Mouse (Mus musculus): Measurements from ENCODE around the gene Endou.

Gene Endou

DNA sequence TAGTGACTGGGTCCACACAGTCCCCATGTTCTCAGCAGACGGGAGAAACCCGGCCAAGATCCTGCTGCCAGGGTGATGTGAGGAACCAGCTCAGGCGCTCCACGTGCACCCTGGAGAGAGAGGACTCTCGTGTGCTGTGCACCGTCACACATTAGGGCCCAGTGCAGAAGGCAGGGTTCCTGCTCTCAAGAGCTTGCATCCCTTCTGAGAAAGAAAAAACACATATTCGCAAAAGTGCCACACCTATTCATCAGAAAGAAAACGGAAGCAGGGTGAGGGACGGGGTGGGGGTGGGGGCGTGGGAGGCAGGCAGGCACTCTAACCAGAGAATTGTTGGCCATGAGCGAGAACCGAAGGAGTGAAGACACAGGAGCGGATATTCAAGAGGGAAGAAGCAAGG lies 55.2 kb downstream of the Endou start:
- no peak for DNase-seq

DNA sequence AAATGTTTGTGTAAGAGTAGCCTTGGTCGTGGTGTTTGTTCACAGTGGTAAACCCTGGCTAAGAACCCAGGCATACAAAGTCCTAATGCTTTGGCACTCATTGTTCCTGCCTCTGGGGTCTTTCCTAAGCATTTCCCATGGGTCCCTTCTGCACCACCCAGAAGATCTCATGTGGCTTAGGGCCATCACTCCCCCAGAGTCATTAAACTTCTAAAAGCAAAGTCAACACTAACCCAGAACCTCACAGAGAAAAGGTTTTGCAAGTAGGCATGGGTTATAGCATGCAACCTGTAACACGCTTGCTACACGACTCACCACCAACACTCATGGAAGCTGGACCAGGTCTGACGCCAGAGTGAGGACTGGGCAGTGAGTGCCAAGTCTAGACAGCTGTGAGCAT lies 56.7 kb downstream of the Endou start:
- no peak for DNase-seq

DNA sequence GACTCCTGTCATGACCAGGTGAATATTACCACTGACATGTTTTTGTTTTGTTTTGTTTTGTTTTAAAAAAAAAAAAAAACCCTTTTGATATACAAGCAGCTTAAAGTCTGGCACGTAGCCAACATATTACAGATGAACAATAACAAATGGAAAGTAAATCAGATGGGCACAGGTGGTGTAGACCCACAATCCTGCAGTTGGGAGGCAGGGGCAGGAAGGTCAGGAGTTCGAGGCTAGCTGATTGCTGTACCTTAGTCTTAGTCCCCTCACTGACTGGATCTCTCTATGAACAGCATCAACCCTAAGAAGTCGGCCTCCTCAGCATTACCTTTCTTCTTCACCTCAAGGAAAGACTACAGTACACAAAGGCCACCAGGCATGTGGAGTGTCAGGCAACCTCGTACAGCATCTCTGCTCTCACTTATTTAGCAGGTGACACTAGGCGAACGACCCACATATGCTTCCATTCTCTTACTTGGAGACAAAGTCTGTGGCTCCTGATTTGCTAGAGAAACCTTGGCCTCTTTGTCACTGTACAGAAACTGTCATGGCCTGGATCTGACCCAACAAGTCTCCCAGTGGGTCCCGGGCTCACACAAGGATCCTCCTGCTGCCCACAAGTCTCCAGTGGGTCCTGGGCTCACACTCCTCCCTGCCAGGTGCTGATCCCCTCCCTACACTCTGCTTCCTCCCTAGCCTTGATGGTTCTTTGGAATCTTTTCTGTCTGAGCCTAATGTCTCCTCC lies 57.7 kb downstream of the Endou start:
- peak; percentile 19 for DNase-seq

DNA sequence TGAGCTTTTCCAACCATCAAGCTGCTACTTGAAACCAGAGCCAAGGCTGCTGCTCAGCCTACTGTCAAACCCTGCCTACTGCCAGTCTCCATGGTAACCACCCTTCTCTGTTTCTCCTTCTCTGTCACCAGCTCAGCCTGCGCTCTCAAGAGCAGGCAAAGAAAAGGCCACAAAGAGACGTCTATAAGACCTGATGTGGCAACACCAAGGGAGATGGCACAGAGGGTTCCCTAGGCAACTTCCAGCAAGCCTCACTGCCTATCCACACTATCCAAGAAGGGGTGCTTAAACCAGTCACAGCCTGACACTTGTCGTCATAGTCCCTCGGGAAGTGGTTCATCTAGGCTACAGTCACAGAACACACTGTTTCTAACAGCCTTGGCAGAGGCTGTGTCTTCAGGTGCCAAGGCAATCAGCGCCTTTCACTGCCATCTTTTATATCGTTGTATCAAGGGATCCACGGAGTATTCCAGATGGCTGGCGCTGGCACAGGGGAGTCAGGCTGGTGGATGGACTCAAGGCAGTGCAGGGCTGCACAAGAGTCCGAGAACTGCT lies 58.9 kb downstream of the Endou start:
- DNase-seq, result peak; percentile 80

DNA sequence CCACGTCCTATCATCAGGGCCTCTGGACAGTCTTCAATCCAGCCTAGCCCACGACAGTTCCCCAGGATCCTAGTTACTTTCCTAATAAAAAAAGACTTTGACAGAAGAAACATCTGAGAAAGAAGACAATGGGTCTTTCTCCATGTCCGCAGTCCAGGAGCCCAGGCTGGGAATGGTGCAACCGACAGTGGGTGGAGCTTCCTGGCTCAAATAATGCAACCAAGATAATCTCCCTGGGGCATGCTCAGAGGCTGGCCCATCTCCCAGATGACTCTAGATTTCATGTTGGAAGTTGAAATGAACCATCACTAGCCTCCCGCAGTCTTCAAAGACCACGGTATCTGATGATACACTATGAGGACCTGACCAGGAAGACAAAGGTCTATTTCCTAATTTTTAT lies 60.6 kb downstream of the Endou start:
- no peak for DNase-seq

DNA sequence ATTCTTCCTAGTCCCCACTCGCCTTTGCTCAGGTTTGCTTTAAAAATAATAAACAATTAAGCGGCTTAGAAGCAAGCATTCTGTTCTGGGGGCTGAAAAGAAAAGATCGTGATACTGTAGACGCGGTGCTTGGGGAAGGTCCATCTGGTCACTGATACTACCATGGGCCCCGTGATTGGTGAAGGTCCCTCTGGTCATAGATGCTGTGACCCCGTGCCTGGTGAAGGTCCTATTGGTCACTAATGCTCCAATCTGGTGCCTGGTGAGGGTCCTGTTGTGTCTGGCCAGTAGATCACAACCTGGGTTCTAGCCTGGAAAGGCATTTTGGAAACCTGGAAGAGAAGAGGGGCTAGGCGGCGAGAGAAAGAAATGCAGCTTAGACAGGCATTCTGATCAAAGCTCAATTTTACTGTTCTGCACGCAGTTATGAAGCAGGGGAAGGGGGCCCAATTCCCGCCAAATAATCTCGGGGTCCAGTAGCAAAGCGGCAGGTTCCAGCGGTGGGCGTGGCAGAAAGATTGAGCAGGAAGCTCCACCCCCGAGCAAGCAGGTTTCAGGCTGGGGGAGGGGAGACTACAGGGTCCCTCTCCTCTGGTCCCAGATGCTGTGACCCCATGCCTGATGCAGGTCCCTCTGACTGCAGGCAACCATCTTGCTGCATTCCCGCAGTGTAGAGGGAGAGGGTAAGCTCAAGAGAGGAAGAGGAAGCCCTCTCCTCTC lies 62.8 kb downstream of the Endou start:
- DNase-seq, result peak; percentile 14

DNA sequence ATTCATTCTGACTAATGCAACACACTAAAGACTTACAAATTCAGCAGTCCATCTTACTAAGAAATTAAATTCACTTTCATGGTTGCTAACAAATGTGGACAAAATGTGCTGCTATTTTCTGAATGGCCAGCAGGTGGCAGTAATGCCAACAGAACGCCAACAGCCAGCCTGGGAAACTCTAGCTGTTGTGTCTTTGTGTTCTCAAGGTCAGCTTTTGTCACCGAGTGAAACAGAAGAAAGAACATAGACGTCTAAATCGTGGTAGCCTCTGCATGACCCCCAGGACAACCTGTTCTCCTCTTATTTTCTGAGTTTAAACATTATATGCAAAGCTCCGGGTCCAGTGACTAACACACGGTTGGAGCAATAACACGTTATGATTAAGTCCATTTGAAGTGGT lies 63.7 kb downstream of the Endou start:
- DNase-seq, result peak; percentile 50

DNA sequence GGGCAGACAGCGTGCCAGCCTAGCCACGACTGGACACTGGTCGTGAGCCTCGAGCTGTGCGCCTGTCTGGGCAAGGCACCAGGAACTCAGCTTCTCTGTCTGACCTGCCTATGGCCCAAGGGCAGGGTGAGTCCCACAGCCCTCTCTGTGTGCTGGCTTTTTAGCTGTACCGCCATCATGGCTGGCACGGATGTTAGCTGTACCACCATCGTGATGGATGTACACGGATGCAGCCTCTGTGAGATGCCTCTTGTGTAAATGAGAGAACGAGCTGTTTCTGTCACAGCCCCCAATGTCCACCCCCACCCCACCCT lies 64.7 kb downstream of the Endou start:
- DNase-seq, result peak; percentile 8

DNA sequence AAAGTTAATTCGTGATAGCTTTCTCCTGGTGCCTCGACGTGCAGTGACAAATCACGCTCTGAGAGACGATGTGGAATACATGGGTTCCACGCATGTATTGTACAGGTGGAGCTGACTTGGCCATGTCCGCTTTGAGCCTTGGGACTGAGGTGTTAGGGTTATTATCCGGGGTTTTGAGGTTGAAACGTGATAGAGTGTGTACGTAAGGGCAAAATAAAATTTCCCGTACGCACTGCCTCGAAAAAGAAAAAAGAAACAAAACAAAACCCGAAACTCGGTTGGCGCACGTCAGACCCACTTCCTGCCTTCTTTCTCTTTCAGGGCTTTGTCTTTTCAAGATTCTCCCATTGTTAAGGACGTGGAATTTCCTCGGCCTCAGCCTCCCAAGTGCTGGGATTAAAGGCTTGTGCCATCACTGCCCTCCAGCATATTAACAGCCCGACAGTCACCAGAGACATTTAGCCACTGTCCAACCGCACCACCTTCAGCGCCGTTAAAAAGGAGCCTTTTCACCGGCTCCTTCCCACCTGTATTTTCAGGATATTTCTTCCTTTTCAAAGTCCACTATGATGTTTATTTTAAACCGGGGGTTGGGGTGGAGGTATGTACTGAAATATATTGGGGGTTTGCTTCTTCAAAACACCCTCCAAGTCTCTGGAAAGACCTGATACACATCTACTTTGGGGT lies 65.2 kb downstream of the Endou start:
- DNase-seq, result no peak

DNA sequence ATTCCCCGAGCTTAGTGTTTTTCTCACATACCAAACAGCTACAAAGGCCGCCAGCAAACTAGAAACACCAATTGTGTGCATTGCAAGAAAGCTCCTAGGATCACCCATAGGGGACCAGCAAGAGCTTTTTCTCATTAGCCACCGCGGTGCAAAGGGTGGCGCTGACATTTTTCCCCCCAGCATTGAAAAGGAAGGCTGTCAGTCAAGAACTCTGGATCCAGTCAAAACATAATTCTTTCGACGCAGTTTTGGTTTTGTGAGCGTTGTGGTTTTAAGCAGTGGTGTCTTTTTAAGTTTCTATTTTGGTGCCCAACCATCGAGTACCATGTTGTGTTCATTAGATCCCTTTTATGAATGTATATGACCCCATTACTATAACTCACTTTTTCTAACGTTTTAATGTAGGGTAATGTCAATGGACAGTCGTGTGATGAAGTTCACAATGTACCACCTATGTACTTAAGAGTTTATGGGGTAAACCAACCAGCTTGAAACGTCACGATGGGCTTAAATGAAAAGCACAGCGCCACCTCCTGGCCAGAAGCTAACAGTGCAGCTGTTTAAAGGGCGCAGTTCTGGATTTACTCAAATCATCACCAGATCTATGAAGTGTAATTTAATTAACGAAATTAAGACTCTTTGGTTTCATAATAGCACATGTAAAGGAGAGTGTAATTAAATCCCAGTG lies 66.0 kb downstream of the Endou start:
- no peak for DNase-seq

DNA sequence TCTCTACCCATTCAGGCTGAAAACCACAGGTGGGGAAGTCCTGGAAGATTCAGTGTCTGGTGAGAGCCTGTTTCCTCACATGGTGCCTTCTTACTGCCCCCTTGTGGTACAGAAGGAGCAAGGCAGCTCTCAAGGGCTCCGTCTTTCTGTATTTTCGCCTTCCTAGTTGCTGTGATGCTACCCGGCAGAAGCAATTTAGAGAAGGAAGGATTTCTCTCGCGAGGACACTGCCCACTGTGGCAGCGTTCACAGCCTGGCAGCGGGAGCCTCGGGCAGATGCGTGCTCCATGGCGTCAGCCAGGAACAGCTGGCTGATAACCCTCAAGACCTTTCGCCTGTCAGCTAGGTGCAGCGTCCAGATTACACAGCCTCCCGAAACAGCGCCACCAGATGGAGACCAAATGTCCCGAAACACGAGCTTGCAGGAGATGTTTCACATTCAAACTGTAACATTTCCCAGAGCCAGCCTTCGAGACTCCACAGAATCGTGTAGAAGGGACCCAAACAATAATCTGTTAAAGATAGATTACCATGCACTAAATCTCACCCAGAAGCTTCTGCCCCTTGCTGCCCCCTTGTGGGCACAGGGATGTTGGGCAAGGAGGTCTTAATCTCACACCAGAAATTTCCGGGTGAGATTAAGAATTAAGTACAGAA lies 67.3 kb downstream of the Endou start:
- DNase-seq, result peak; percentile 73

All from cerebellum, adult 9-11 months (tissue).